19 mouse cellular contexts compared by ENCODE assay signal in genomic region chr3:126491251-126491913, GRCm38 (mm10).
A peak's percentile ranks its signal among the peaks of the same experiment; 100 is the strongest.
DNase-seq lines count a peak whose midpoint lies in the region; ATAC-seq and TF ChIP-seq lines count a peak whose summit lies in the region.
"Had no signal": no experiment of that assay in that cellular context is flagged by ENCODE, and none has a peak within 500 bp of the region (broad histone marks: within the 10 kb centered on the region; RNA-seq: fewer than 3 reads in every experiment).

No protein-coding gene starts in this region.

- peak overlapping the region; percentile 40; the same call in 1 of the 2 replicates for H3K27ac ChIP-seq in hindbrain, embryonic 15.5 days (replicated peaks)
- no peak overlapping the region for H3K27ac ChIP-seq in hindbrain, embryonic 10.5 days
- no peak overlapping the region for H3K27ac ChIP-seq in forebrain, embryonic 11.5 days (ENCODE audit: low read depth, low read length)
- peak overlapping the region; percentile 7; the same call in 1 of the 2 replicates for H3K27ac ChIP-seq in hindbrain, postnatal 0 days
- H3K27ac ChIP-seq in stomach, postnatal 0 days (replicated peaks), result no peak overlapping the region
- H3K27ac ChIP-seq: embryonic facial prominence, embryonic 13.5 days; liver, embryonic 13.5 days; lung, embryonic 15.5 days; neural tube, embryonic 13.5 days had no signal

- no peak for DNase-seq in hindbrain, embryonic 10.5 days (ENCODE audit: low spot score)
- DNase-seq in brain, adult 2 months (ENCODE audit: low read depth, low spot score), result peak; percentile 34
- DNase-seq in forebrain, embryonic 11.5 days (ENCODE audit: low spot score), result no peak
- peak; percentile 44 for DNase-seq in hindbrain, postnatal 0 days (ENCODE audit: low spot score)
- no peak for DNase-seq in gastrocnemius, adult 18-20 months (ENCODE audit: low spot score)
- no peak for DNase-seq in lung, postnatal 10 days
- DNase-seq in stomach, postnatal 0 days (ENCODE audit: low spot score), result no peak
- DNase-seq: adrenal gland, postnatal 10 days; B cell, adult 2 months; cerebellum, adult 2 months; gastrocnemius, postnatal 10 days; kidney, adult 9 months; layer of hippocampus, postnatal 36 days; liver, embryonic 13.5 days; thymus, adult 2 months had no signal

- TF ChIP-seq CTCF in hindbrain, postnatal 0 days (IDR thresholded peaks at IDR 0.05; ENCODE audit: low read depth), result no peak
- TF ChIP-seq CTCF in stomach, postnatal 0 days (IDR thresholded peaks at IDR 0.05; ENCODE audit: low read depth), result no peak

- H3K9me3 ChIP-seq in hindbrain, embryonic 15.5 days, result no peaks in the 10 kb centered on the region
- H3K9me3 ChIP-seq in hindbrain, embryonic 10.5 days, result no peaks in the 10 kb centered on the region
- no peaks in the 10 kb centered on the region for H3K9me3 ChIP-seq in forebrain, embryonic 11.5 days (ENCODE audit: control insufficient read depth, low read length)
- no peaks in the 10 kb centered on the region for H3K9me3 ChIP-seq in hindbrain, postnatal 0 days (ENCODE audit: low read length)
- H3K9me3 ChIP-seq in stomach, postnatal 0 days (ENCODE audit: control insufficient read depth, low read length), result no peaks in the 10 kb centered on the region
- H3K9me3 ChIP-seq: embryonic facial prominence, embryonic 13.5 days; liver, embryonic 13.5 days; lung, embryonic 15.5 days; neural tube, embryonic 13.5 days had no signal

- H3K4me2 ChIP-seq in hindbrain, embryonic 15.5 days, result no peak overlapping the region
- no peak overlapping the region for H3K4me2 ChIP-seq in forebrain, embryonic 11.5 days (ENCODE audit: low read depth, low read length, severe bottlenecking)
- H3K4me2 ChIP-seq in hindbrain, postnatal 0 days (ENCODE audit: low read depth, low read length), result no peak overlapping the region
- no peak overlapping the region for H3K4me2 ChIP-seq in stomach, postnatal 0 days (replicated peaks; ENCODE audit: low read depth)
- H3K4me2 ChIP-seq: embryonic facial prominence, embryonic 13.5 days; liver, embryonic 13.5 days; lung, embryonic 15.5 days; neural tube, embryonic 13.5 days had no signal

- H3K27me3 ChIP-seq in hindbrain, embryonic 15.5 days, result no peaks in the 10 kb centered on the region
- no peaks in the 10 kb centered on the region for H3K27me3 ChIP-seq in hindbrain, embryonic 10.5 days (ENCODE audit: insufficient read depth, poor library complexity, severe bottlenecking)
- H3K27me3 ChIP-seq in forebrain, embryonic 11.5 days (ENCODE audit: control insufficient read depth, insufficient read depth, low read length), result no peaks in the 10 kb centered on the region
- no peaks in the 10 kb centered on the region for H3K27me3 ChIP-seq in hindbrain, postnatal 0 days (ENCODE audit: insufficient read depth, low read length)
- H3K27me3 ChIP-seq in stomach, postnatal 0 days (ENCODE audit: control insufficient read depth, insufficient read depth, low read length), result no peaks in the 10 kb centered on the region
- H3K27me3 ChIP-seq: embryonic facial prominence, embryonic 13.5 days; liver, embryonic 13.5 days; lung, embryonic 15.5 days; neural tube, embryonic 13.5 days had no signal

- ATAC-seq in hindbrain, embryonic 15.5 days (ENCODE audit: low FRiP score, low read depth), result 0 out of 2 replicates have a peak, but pooled peaks have one; percentile 42
- peak; percentile 73; the same call in 1 of the 2 replicates for ATAC-seq in forebrain, embryonic 11.5 days (replicated peaks; ENCODE audit: low FRiP score)
- peak; percentile 58 for ATAC-seq in hindbrain, postnatal 0 days
- no peak for ATAC-seq in stomach, postnatal 0 days (ENCODE audit: low FRiP score, low TSS enrichment)

- TF ChIP-seq EP300 in stomach, postnatal 0 days (optimal IDR thresholded peaks at IDR 0.05), result no peak

- H3K4me1 ChIP-seq in hindbrain, embryonic 15.5 days (replicated peaks), result peaks cover 15% of the 10 kb centered on the region
- no peaks in the 10 kb centered on the region for H3K4me1 ChIP-seq in hindbrain, embryonic 10.5 days (replicated peaks)
- H3K4me1 ChIP-seq in forebrain, embryonic 11.5 days (replicated peaks; ENCODE audit: control insufficient read depth, insufficient read depth, low read length), result 0 out of 2 replicates have a peak, but pooled peaks cover 2% of the 10 kb centered on the region
- no peaks in the 10 kb centered on the region; the same call in 1 of the 2 replicates for H3K4me1 ChIP-seq in hindbrain, postnatal 0 days (ENCODE audit: insufficient read depth, low read length)
- H3K4me1 ChIP-seq in stomach, postnatal 0 days (replicated peaks; ENCODE audit: control insufficient read depth, insufficient read depth), result no peaks in the 10 kb centered on the region
- H3K4me1 ChIP-seq: embryonic facial prominence, embryonic 13.5 days; liver, embryonic 13.5 days; lung, embryonic 15.5 days had no signal

- no peak overlapping the region for H3K4me3 ChIP-seq in hindbrain, embryonic 15.5 days
- H3K4me3 ChIP-seq in hindbrain, embryonic 10.5 days, result no peak overlapping the region
- no peak overlapping the region for H3K4me3 ChIP-seq in forebrain, embryonic 11.5 days (ENCODE audit: low read depth, low read length)
- no peak overlapping the region for H3K4me3 ChIP-seq in hindbrain, postnatal 0 days (ENCODE audit: low read length)
- no peak overlapping the region for H3K4me3 ChIP-seq in stomach, postnatal 0 days (ENCODE audit: low read depth, low read length)
- H3K4me3 ChIP-seq: embryonic facial prominence, embryonic 13.5 days; liver, embryonic 13.5 days; lung, embryonic 15.5 days; neural tube, embryonic 13.5 days had no signal

- H3K36me3 ChIP-seq in hindbrain, embryonic 15.5 days, result no peaks in the 10 kb centered on the region
- H3K36me3 ChIP-seq in hindbrain, embryonic 10.5 days, result no peaks in the 10 kb centered on the region
- no peaks in the 10 kb centered on the region for H3K36me3 ChIP-seq in forebrain, embryonic 11.5 days (ENCODE audit: control insufficient read depth, insufficient read depth, low read length)
- no peaks in the 10 kb centered on the region for H3K36me3 ChIP-seq in hindbrain, postnatal 0 days (ENCODE audit: insufficient read depth, low read length)
- H3K36me3 ChIP-seq in stomach, postnatal 0 days (ENCODE audit: control insufficient read depth, insufficient read depth, low read length), result no peaks in the 10 kb centered on the region
- H3K36me3 ChIP-seq: embryonic facial prominence, embryonic 13.5 days; liver, embryonic 13.5 days; lung, embryonic 15.5 days; neural tube, embryonic 13.5 days had no signal

- no peak overlapping the region for H3K9ac ChIP-seq in hindbrain, embryonic 15.5 days
- H3K9ac ChIP-seq in forebrain, embryonic 11.5 days (ENCODE audit: low read length), result no peak overlapping the region
- no peak overlapping the region for H3K9ac ChIP-seq in hindbrain, postnatal 0 days (replicated peaks; ENCODE audit: low read length)
- H3K9ac ChIP-seq in stomach, postnatal 0 days (ENCODE audit: low read length), result no peak overlapping the region
- H3K9ac ChIP-seq: embryonic facial prominence, embryonic 13.5 days; liver, embryonic 13.5 days; lung, embryonic 15.5 days; neural tube, embryonic 13.5 days had no signal

- 21% methylated on average over 2 of the region's 2 CpGs for WGBS in hindbrain, embryonic 15.5 days
- 55% methylated on average over 2 of the region's 2 CpGs for WGBS in hindbrain, embryonic 10.5 days
- WGBS in forebrain, embryonic 11.5 days, result 26% methylated on average over 2 of the region's 2 CpGs
- WGBS in hindbrain, postnatal 0 days, result 18% methylated on average over 2 of the region's 2 CpGs
- 69% methylated on average over 2 of the region's 2 CpGs for WGBS in stomach, postnatal 0 days

Comparison
In these comparisons a context has a peak if more than half of its experiments do, and no peak if none do; other contexts are left out.
1. H3K27ac ChIP-seq: peak in hindbrain, embryonic 15.5 days (single experiment) and hindbrain, postnatal 0 days (single experiment); none in hindbrain, embryonic 10.5 days (single experiment), forebrain, embryonic 11.5 days (single experiment) and stomach, postnatal 0 days (single experiment).
2. DNase-seq: peak in brain, adult 2 months (single experiment) and hindbrain, postnatal 0 days (single experiment); none in hindbrain, embryonic 10.5 days (single experiment), forebrain, embryonic 11.5 days (single experiment), gastrocnemius, adult 18-20 months (single experiment), lung, postnatal 10 days (single experiment) and stomach, postnatal 0 days (single experiment).